Mouse (Mus musculus) testis, adult 2 months (tissue): ENCODE measurements at regions not wholly inside any gene's neighbourhood (a gene's known extent, or its start where the extent isn't known, plus 50 kb on each side); places are given as distances from the start of the nearest gene placed in this dataset.

Experiments
- CTCF ChIP-seq: fragments of 200-500 bp; IDR thresholded peaks from 2 replicates; pipeline ENCODE4 v1.5.1; 2012; ENCODE audit warnings: low read depth, mild to moderate bottlenecking, inconsistent platforms, low read length, moderate library complexity; ENCODE audit not compliant: control insufficient read depth, insufficient read depth, insufficient replicate concordance
- POLR2A ChIP-seq: fragments of 200-500 bp; IDR thresholded peaks from 2 replicates; pipeline ENCODE4 v1.6.1; 2012; ENCODE audit warnings: low read depth, mild to moderate bottlenecking, inconsistent platforms, low read length, moderate library complexity; ENCODE audit not compliant: control insufficient read depth

DNA sequence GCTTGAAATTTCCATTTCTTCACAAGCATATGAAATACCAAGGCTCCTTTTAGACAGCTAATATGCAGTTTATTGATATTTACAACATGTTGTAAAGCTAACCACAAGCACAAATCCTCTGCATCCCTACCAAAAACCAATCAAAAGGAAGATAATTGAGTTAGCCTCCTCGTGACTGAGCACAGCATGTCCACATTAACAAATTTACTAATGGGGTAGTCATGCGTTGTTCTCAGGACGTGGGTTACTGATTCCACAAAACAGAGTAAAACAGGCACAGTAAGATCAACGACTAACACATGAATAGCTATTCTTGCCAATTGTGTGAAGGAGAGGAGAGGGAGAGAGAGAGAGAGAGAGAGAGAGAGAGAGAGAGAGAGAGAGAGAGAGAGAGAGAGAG, 169.3 kb upstream of the Lyplal1 start:
- TF ChIP-seq POLR2A (no peak), CTCF (no peak)
